Mouse (Mus musculus) E14TG2a.4 (cell line): ENCODE results near the gene Arl11.
A peak's percentile ranks its signal among the peaks of the same experiment; 100 is the strongest.
"Not testable (repeated sequence)": the region's sequence is repeated elsewhere in the genome, so short reads cannot be mapped to it uniquely, and the experiment has no call there.

Experiments used
- H3K27me3 ChIP-seq: 2 replicates; pipeline ENCODE4 v1.6.1; 2014; ENCODE audit warnings: low read length, control low read depth; ENCODE audit not compliant: insufficient read depth
- H3K36me3 ChIP-seq: 2 replicates; pipeline ENCODE4 v1.6.1; 2014; ENCODE audit warnings: low read length, control low read depth; ENCODE audit not compliant: insufficient read depth
- H3K4me1 ChIP-seq: replicated peaks from 2 replicates; pipeline ENCODE4 v1.6.1; 2014; ENCODE audit warnings: low read depth, low read length, control low read depth
- H3K4me3 ChIP-seq: replicated peaks from 2 replicates; pipeline ENCODE4 v1.5.1; 2014; ENCODE audit warnings: mild to moderate bottlenecking, low read length
- H3K9me3 ChIP-seq: 2 replicates; pipeline ENCODE4 v1.6.1; 2014; ENCODE audit warnings: low read length, control low read depth
- CTCF ChIP-seq: conservative IDR thresholded peaks from 2 replicates; pipeline ENCODE4 v1.5.1; 2014; ENCODE audit warnings: low read length
- NANOG ChIP-seq: IDR thresholded peaks from 2 replicates; pipeline ENCODE4 v1.6.1; 2014; ENCODE audit warnings: borderline replicate concordance, low read length, mixed read lengths
- POU5F1 ChIP-seq: IDR thresholded peaks from 2 replicates; pipeline ENCODE4 v1.6.1; 2014; ENCODE audit warnings: low read length, borderline replicate concordance

Arl11 gene

DNA sequence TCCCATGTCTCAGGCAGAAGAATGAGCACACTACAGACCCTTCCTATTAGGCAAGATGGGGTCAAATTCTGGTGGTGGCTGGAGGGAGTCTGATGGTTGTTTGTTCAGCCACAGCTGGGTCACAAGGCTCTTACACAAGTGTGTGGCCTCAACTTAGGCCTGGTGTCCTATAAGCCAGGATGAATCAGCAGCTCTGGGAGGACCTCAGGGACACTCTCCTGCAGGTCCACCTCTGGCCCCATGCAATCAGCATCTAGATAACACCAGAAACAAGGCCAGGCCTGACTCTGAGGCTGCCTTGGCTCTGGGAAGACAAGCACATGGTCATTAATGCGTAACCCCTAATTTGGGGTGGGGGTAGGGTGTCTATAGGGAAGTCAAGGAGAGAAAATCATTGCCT, 11.2 kb downstream of the Arl11 start:
- Histone ChIP-seq H3K36me3 (no peaks in the 10 kb centered on the region), H3K4me1 (peaks cover 18% of the 10 kb centered on the region), H3K4me3 (no peak overlapping the region), H3K27me3 (no peaks in the 10 kb centered on the region), H3K9me3 (peaks cover 12% of the 10 kb centered on the region)
- TF ChIP-seq CTCF (no peak), NANOG (no peak), POU5F1 (no peak)

DNA sequence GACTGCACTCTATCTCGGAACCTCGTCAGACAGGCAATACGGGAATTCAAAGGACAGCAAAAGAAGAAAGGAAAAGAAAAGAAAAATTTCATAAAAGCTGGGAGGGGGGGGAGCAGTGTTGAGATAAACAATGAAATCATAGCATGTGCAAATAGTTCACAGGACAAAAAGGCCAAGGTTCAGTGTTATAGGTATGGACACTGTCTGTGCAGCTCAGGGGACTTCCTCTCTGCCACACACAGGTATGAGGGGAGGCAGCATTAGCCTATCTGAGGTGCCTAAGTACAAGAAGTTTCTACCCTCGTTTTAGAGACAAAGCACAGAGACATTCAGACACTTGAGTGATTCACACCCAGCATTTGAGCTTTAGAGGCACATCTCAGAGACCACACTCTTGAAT, 11.6 kb downstream of the Arl11 start:
- no peak overlapping the region for H3K4me3 ChIP-seq
- no peak for TF ChIP-seq NANOG
- TF ChIP-seq POU5F1 = no peak
- no peak for TF ChIP-seq CTCF
- H3K36me3 ChIP-seq = no peaks in the 10 kb centered on the region
- H3K27me3 ChIP-seq = no peaks in the 10 kb centered on the region
- H3K9me3 ChIP-seq = peaks cover 12% of the 10 kb centered on the region
- peaks cover 13% of the 10 kb centered on the region for H3K4me1 ChIP-seq

DNA sequence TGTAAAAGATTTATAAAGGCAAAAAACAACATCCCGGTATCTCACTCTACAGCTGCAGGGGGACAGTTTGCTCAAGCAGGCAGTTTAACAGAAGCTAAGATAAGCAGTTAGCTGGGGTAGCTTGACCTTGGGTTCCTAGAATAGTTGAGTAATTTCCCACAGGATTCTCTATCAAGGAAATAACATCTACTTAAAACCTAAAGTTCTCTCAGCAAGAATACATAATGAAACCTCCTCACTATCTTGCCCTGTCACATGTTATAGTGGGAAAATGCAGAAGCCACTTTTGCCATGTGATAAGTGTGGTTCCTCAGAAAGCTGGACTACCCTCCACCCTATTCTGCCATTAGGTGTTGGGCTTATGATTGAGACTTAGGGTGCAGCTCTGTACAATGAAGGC, 13.2 kb downstream of the Arl11 start:
- Histone ChIP-seq H3K4me1 (peaks cover 10% of the 10 kb centered on the region), H3K4me3 (no peak overlapping the region), H3K36me3 (no peaks in the 10 kb centered on the region), H3K27me3 (no peaks in the 10 kb centered on the region), H3K9me3 (peaks cover 12% of the 10 kb centered on the region)
- no peak for TF ChIP-seq CTCF
- TF ChIP-seq POU5F1 = no peak
- TF ChIP-seq NANOG = no peak

DNA sequence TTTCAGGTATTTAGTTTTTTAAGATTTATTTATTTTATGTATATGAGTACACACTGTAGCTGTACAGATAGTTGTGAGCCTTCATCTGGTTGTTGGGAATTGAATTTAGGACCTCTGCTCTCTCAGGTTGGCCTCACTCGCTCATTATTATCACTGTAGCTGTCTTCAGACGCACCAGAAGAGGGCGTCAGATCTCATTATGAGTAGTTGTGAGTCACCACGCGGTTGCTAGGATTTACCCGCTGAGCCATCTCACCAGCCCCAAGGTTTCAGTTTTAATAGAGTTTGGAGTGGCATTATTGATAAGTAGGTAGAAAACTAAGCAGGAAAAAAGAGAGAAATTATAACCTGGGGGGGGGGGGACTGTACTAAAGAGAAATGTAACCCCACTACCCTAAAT, 17.5 kb downstream of the Arl11 start:
- TF ChIP-seq CTCF = peak; percentile 20; the same call in 1 of the 2 replicates
- Histone ChIP-seq H3K9me3 (peaks cover 12% of the 10 kb centered on the region), H3K27me3 (peaks cover 15% of the 10 kb centered on the region), H3K4me1 (peaks cover 26% of the 10 kb centered on the region)
- not testable (repeated sequence) for H3K36me3 ChIP-seq, H3K4me3 ChIP-seq

DNA sequence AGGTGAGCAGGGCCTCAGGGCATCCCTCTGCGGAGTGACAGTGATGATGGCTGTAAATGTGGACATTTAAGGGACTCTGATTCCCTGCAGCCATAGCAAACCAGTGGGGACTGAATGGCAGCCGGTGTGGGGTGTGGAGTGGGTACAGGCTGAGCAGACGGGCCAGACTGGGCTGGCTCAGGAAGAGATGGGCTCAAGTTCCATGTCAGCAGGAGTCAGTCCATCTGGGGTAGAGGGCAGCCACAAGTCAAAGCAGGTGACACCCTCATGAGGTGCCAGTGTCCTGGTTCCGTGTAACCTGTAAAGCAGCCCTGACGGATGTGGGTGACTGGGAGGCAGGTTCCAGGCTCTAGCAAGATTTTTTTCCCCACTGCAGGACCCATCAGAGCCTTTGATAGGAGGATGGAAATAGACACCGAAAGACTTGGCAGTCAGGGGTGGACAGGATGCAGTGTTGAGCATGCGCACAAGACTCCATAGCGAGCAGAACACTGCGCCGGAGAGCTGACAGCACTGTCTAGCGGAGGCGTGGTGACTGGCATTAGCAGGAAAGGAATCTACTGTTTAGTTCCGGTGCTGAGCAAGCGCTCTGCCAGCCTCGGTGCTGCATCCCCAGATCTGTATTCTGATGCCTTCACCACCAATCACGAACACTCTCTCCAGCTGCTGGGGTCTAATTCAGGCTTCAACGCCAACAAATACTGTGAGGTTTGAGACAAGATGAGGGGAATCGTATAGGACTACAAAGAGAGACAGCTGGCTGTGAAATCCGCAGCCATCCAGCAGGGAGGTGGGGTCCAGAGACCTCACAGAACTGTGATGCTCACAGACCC, 18.3 kb downstream of the Arl11 start:
- H3K4me1 ChIP-seq = peaks cover 26% of the 10 kb centered on the region
- no peaks in the 10 kb centered on the region for H3K36me3 ChIP-seq
- H3K27me3 ChIP-seq = peaks cover 15% of the 10 kb centered on the region
- TF ChIP-seq CTCF (no peak), POU5F1 (no peak), NANOG (no peak)
- H3K4me3 ChIP-seq = peak overlapping the region; percentile 35
- peaks cover 5% of the 10 kb centered on the region for H3K9me3 ChIP-seq

DNA sequence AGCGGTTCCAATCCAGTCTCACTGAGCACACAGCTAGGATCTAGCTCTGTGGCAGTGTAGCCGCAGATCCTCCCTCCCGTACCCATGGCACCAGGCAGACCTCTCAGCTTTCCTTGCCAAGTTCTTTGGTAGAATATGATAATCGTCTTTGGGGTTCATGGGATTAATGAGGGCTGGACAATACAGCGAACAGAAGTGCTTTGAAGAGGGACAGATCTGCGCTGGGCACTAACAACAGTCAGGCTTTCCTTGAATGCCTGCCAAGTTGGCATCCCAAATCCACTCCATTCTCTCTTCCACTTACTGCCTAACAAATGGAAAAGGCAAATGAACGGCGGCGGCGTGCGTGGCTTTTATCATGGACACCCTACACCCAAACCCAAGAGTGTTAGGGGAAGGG, 21.0 kb downstream of the Arl11 start:
- Histone ChIP-seq H3K9me3 (no peaks in the 10 kb centered on the region), H3K36me3 (no peaks in the 10 kb centered on the region), H3K27me3 (peaks cover 15% of the 10 kb centered on the region), H3K4me3 (peak overlapping the region; percentile 60), H3K4me1 (peaks cover 26% of the 10 kb centered on the region)
- no peak for TF ChIP-seq NANOG
- no peak for TF ChIP-seq CTCF

DNA sequence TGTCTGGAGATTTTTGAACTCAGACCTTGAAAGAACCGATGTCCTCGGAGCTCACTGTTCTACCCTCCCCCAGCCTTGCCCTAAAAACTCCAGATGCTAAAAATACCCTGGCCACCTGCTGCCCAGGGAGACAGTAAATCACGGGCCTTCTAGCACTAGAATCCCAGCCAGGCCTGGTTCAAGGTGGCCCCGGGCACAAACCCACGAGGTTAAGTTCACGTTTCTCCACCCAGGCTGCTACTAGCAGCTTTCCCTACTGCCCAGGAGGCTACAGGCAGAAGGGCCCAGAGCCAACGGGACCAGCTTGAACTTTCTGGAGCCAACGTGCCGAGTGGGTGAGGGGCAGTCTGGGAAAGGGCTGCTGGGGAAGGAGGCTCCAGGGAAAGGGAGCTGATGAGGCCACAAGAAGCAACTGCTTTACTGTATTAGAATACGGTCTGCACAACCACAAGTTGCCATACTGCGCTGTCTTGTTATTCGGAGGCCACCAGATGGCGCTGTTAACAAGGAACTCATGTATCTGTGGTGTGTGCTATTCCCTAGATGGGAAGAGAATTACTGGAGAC, 21.5 kb downstream of the Arl11 start:
- peak; percentile 55 for TF ChIP-seq CTCF
- no peak for TF ChIP-seq NANOG
- no peaks in the 10 kb centered on the region for H3K9me3 ChIP-seq
- peaks cover 15% of the 10 kb centered on the region for H3K27me3 ChIP-seq
- peak overlapping the region; percentile 60 for H3K4me3 ChIP-seq
- peaks cover 26% of the 10 kb centered on the region for H3K4me1 ChIP-seq
- no peaks in the 10 kb centered on the region for H3K36me3 ChIP-seq

DNA sequence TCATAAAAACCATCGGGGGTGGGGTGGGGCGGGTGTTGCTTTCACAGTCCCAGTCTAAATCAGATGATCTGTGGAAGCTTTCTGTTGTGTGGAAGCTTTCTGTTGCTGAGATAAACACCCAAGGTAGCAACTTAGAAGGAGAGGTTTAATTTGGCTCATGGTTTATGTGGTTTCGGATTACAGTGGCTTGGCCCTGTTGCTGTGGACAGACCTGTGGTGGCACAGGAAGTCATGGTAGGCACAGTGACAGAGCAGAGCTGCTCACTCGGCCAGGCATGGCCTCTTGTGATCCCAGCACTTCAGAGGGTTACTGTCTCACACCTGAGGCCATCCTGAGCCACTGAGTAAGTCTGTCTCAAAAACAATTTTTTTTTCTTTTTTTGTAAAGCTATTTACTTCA, 29.8 kb downstream of the Arl11 start:
- H3K4me3 ChIP-seq = peak overlapping the region; percentile 1; the same call in 1 of the 2 replicates
- no peaks in the 10 kb centered on the region; the same call in 1 of the 2 replicates for H3K36me3 ChIP-seq
- H3K4me1 ChIP-seq = peaks cover 29% of the 10 kb centered on the region
- TF ChIP-seq NANOG (no peak), POU5F1 (no peak), CTCF (no peak)
- no peaks in the 10 kb centered on the region for H3K9me3 ChIP-seq
- H3K27me3 ChIP-seq = no peaks in the 10 kb centered on the region

DNA sequence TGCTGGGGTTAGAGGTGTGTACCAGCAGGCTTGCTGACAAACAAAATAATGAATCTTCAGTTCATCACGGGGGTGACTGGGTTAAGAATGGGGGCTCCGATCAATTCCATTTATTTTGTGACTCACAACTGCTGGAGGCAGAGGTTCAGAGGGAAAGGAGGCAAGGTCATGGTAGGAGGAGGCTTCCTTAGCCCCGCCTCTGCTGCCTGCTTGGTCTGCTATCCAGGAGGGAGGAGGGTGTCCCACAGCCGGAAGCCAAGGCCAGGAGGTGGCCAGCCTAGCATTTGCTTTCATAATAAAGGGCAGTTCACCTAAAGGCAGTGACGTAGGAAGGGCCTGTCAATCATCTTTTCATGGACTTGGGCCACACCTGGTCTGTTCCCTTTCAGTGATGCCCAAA, 35.0 kb downstream of the Arl11 start:
- Histone ChIP-seq H3K27me3 (no peaks in the 10 kb centered on the region), H3K4me1 (peaks cover 31% of the 10 kb centered on the region), H3K4me3 (peak overlapping the region; percentile 14; the same call in 1 of the 2 replicates), H3K36me3 (no peaks in the 10 kb centered on the region; the same call in 1 of the 2 replicates), H3K9me3 (no peaks in the 10 kb centered on the region)
- TF ChIP-seq NANOG (no peak), POU5F1 (no peak), CTCF (no peak)
